Mouse (Mus musculus) midbrain, embryonic 16.5 days (tissue): ENCODE measurements around the gene Il15. TPM values are rescaled to one million over a fixed set of nuclear protein-coding genes. Genes with fewer than 3 reads are reported as not detected.

ENCODE experiments used
- ATAC-seq: fragments of 200-750 bp; cut with Nextera tagmentation; 2 replicates; pipeline ENCODE4 v1.8.0; 2017; ENCODE audit warnings: moderate TSS enrichment
- H3K27ac ChIP-seq: fragments of 300-500 bp; sonication (generic); 2 replicates; pipeline ENCODE4 v1.5.1; 2014; ENCODE audit warnings: mild to moderate bottlenecking, low read length, mixed read lengths
- H3K27me3 ChIP-seq: fragments of 300-500 bp; sonication (generic); 2 replicates; pipeline ENCODE4 v1.6.1; 2014; ENCODE audit warnings: low read depth, low read length, mixed read lengths; ENCODE audit not compliant: control insufficient read depth, insufficient read depth
- H3K36me3 ChIP-seq: fragments of 300-500 bp; sonication (generic); 2 replicates; pipeline ENCODE4 v1.6.1; 2014; ENCODE audit warnings: mild to moderate bottlenecking, low read length, moderate library complexity, mixed read lengths; ENCODE audit not compliant: control insufficient read depth, insufficient read depth
- H3K4me1 ChIP-seq: fragments of 300-500 bp; sonication (generic); 2 replicates; pipeline ENCODE4 v1.6.1; 2014; ENCODE audit warnings: mild to moderate bottlenecking, low read length, mixed read lengths; ENCODE audit not compliant: control insufficient read depth, insufficient read depth
- H3K4me2 ChIP-seq: fragments of 300-500 bp; sonication (generic); 2 replicates; pipeline ENCODE4 v1.6.1; 2014; ENCODE audit warnings: mild to moderate bottlenecking, low read length, mixed read lengths
- H3K4me3 ChIP-seq: fragments of 300-500 bp; sonication (generic); 2 replicates; pipeline ENCODE4 v1.5.1; 2014; ENCODE audit warnings: low read depth, mild to moderate bottlenecking, low read length, moderate library complexity, mixed read lengths
- H3K9ac ChIP-seq: fragments of 300-500 bp; sonication (generic); 2 replicates; pipeline ENCODE4 v1.6.1; 2014; ENCODE audit warnings: low read depth, low read length, mixed read lengths
- H3K9me3 ChIP-seq: fragments of 300-500 bp; sonication (generic); replicated peaks from 2 replicates; pipeline ENCODE4 v1.6.1; 2014; ENCODE audit warnings: mild to moderate bottlenecking, low read length, mixed read lengths; ENCODE audit not compliant: control insufficient read depth, poor library complexity, severe bottlenecking
- WGBS: fragments of 180-500 bp; shearing (Covaris S2); extraction: QIAGEN DNeasy Blood & Tissue Kit; methylation state at CpG from one replicate; pipeline ENCODE4 v1.1.7; 2014; 5-methylcytosine and 5-hydroxymethylcytosine counted together
- polyA plus RNA-seq: library from polyadenylated mRNA; unstranded; fragments of >200 nt; fragmentation: Nextera tagmentation; extraction: Ambion mirVana; gene quantifications from 2 replicates; pipeline ENCODE4 v1.2.1, GENCODE M21; 2015

The Il15 gene
- polyA plus RNA-seq, 1 experiment from 2014 or later, result 1.1 TPM

GRCm38 (mm10) chr8:82281995-82282394 lies 121.0 kb downstream of the Il15 start:
- Histone ChIP-seq H3K27me3 (no peaks in the 10 kb centered on the region), H3K36me3 (no peaks in the 10 kb centered on the region), H3K9me3 (no peaks in the 10 kb centered on the region), H3K9ac (no peak overlapping the region), H3K4me2 (no peak overlapping the region), H3K27ac (no peak overlapping the region), H3K4me3 (no peak overlapping the region), H3K4me1 (no peaks in the 10 kb centered on the region)
- ATAC-seq, result no peak
- 72% methylated on average over 5 of the region's 5 CpGs for WGBS
